Mouse (Mus musculus) heart, embryonic 11.5 days (tissue): ENCODE results near the gene Fli1. TPM values are rescaled to one million over a fixed set of nuclear protein-coding genes. Genes with fewer than 3 reads are reported as not detected.

Experiments
- ATAC-seq: fragments of 200-750 bp; cut with Nextera tagmentation; replicated peaks from 2 replicates; pipeline ENCODE4 v1.8.0; 2017; ENCODE audit warnings: moderate library complexity; ENCODE audit not compliant: insufficient number of reproducible peaks, low FRiP score, low TSS enrichment
- H3K27ac ChIP-seq: fragments of 300-500 bp; sonication (generic); 2 replicates; pipeline ENCODE4 v1.5.1; 2014; ENCODE audit warnings: mild to moderate bottlenecking, low read depth, low read length
- H3K27me3 ChIP-seq: fragments of 300-500 bp; sonication (generic); 2 replicates; pipeline ENCODE4 v1.6.1; 2014; ENCODE audit warnings: mild to moderate bottlenecking, low read length, mixed read lengths; ENCODE audit not compliant: control insufficient read depth, insufficient read depth
- H3K36me3 ChIP-seq: fragments of 300-500 bp; sonication (generic); 2 replicates; pipeline ENCODE4 v1.6.1; 2014; ENCODE audit warnings: mild to moderate bottlenecking, low read length, moderate library complexity, mixed read lengths; ENCODE audit not compliant: control insufficient read depth, insufficient read depth
- H3K4me1 ChIP-seq: fragments of 300-500 bp; sonication (generic); 2 replicates; pipeline ENCODE4 v1.6.1; 2014; ENCODE audit warnings: low read length; ENCODE audit not compliant: control insufficient read depth, insufficient read depth
- H3K4me2 ChIP-seq: fragments of 300-500 bp; sonication (generic); 2 replicates; pipeline ENCODE4 v1.6.1; 2014; ENCODE audit warnings: mild to moderate bottlenecking, moderate library complexity
- H3K4me3 ChIP-seq: fragments of 300-500 bp; sonication (generic); 2 replicates; pipeline ENCODE4 v1.5.1; 2014; ENCODE audit warnings: low read depth, low read length
- H3K9ac ChIP-seq: fragments of 300-500 bp; sonication (generic); 2 replicates; pipeline ENCODE4 v1.6.1; 2014; ENCODE audit warnings: mild to moderate bottlenecking, low read depth, low read length, moderate library complexity
- H3K9me3 ChIP-seq: fragments of 300-500 bp; sonication (generic); replicated peaks from 2 replicates; pipeline ENCODE4 v1.6.1; 2016; ENCODE audit warnings: low read length; ENCODE audit not compliant: control insufficient read depth
- whole genome bisulfite sequencing: fragments of 180-500 bp; shearing (Covaris S2); extraction: QIAGEN DNeasy Blood & Tissue Kit; methylation state at CpG from one replicate; pipeline ENCODE4 v1.1.7; 2014; ENCODE audit not compliant: insufficient replicate concordance; 5-methylcytosine and 5-hydroxymethylcytosine counted together
- polyA plus RNA-seq: library from polyadenylated mRNA; unstranded; fragments of >200 nt; fragmentation: Nextera tagmentation; extraction: Ambion mirVana; gene quantifications from 2 replicates; pipeline ENCODE4 v1.2.1, GENCODE M21; 2014

The Fli1 gene
- polyA plus RNA-seq, 1 experiment from 2014 or later: 17.1 TPM

DNA sequence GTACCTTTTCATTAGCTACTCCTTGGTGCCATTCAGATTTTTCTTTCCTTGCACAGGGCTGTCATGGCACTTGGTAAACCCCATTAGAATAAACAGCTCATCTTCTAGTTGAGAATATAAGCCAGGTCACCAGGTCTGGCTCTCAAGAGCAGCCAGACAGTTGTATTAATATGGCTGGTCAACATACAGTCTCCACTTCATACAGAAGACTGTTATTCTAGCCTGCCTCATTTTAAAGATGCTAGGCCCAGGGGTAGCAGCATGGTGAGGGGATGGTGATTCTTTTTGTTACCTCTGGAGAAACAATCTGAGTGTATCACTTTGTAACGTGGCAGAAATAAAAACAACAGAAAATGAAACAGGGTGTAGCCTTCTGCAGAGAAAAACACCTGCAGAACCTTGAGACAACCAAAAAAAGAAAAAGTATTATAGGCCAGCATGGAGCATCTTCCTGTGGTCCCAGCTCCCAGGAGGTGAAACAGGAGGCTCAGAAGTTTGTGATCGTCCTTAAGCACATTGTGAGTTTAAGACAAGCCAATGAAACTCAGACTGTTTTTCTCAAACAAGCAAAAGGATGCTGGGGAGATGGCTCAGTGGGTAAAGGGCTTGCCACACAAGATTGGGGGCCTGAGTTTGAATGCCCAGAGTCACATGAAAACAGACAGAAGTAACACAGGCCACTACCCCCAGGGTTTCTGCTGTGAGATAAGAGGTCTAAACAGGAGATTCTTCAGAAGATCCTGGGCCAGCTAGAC, 7.3 kb downstream of the Fli1 start:
- Histone ChIP-seq H3K4me2 (no peak overlapping the region), H3K9me3 (no peaks in the 10 kb centered on the region), H3K27ac (no peak overlapping the region), H3K4me3 (no peak overlapping the region), H3K4me1 (peaks cover 5% of the 10 kb centered on the region; the same call in 1 of the 2 replicates), H3K9ac (no peak overlapping the region), H3K36me3 (no peaks in the 10 kb centered on the region), H3K27me3 (0 out of 2 replicates have a peak, but pooled peaks cover 3% of the 10 kb centered on the region)
- ATAC-seq: no peak
- WGBS: 61% methylated on average over 2 of the region's 2 CpGs

DNA sequence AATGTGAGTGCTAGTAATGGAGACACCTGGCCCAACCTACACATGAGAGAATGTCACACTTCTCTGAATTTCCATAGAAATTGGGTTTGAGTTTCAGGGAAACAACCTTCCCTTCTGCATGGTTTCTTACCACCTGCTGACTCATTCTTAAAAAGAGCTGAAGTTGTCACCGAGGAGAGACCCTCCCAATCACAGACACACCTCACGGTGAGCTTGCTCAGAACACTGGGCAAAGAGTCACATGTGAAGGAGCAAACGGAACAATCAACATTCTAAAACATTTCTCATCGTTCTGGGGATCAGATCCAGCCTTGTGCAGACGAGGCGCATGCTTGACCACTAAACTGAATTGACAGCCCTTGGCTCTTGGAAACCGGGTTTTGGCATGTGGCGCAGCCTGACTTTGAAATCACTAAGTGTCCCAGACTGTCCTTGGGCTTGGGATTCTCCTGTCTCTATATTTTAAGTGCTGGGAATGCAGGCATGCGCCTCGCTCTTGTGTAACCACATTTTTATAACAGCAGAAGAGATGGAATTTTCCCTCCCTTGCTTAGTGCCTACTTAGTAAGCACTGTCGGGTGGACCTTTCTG, 8.5 kb downstream of the Fli1 start:
- Histone ChIP-seq H3K4me2 (no peak overlapping the region), H3K4me3 (no peak overlapping the region), H3K27ac (no peak overlapping the region), H3K9ac (no peak overlapping the region), H3K36me3 (no peaks in the 10 kb centered on the region), H3K9me3 (no peaks in the 10 kb centered on the region), H3K4me1 (peaks cover 7% of the 10 kb centered on the region; the same call in 1 of the 2 replicates), H3K27me3 (0 out of 2 replicates have a peak, but pooled peaks cover 1% of the 10 kb centered on the region)
- WGBS: 70% methylated on average over 11 of the region's 11 CpGs
- ATAC-seq: no peak

DNA sequence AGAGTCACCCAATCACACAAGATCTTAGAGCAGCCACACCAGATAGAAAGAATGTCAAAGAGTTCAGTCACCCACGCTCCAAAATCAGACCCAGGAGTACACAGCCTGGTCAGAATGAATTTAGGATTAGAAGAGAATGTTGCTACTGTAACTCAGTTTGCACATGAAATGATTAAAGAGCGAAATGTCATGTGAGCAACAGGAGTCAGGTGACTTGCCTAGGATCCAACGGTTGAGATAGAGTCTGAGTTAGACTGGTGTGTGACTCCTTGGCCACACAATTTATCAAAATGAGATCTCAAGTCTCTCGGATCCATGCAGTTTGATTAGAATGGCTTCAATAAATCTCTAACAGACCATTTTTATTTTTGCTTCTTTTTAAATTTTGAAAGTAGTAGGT, 11.1 kb downstream of the Fli1 start:
- no peaks in the 10 kb centered on the region for H3K9me3 ChIP-seq
- H3K27me3 ChIP-seq: no peaks in the 10 kb centered on the region
- no peaks in the 10 kb centered on the region for H3K36me3 ChIP-seq
- no peak overlapping the region for H3K27ac ChIP-seq
- no peak overlapping the region for H3K9ac ChIP-seq
- WGBS: 72% methylated on average over 4 of the region's 4 CpGs
- ATAC-seq: no peak
- H3K4me3 ChIP-seq: no peak overlapping the region
- peaks cover 7% of the 10 kb centered on the region; the same call in 1 of the 2 replicates for H3K4me1 ChIP-seq
- no peak overlapping the region for H3K4me2 ChIP-seq

DNA sequence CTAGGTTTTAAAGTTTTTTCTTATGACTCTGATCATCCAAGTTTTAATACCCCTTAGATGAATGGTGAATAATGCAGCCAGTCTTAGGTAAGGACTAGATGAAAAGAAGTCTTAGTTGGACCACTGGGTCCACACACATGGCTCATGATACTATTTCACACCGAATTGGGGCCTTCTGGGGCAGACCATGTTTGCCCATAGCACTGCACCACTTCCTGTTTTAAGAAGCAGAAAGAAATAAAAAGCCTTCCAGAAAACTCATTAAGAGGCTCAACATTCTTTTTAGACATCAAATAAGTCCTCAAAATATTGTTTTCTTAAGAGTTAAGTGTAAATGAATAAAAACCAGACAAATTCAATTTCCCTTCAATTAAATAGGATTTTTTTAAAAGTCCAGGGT, 11.7 kb downstream of the Fli1 start:
- no peak overlapping the region for H3K4me3 ChIP-seq
- H3K9ac ChIP-seq: no peak overlapping the region
- H3K4me2 ChIP-seq: no peak overlapping the region
- H3K27ac ChIP-seq: no peak overlapping the region
- peaks cover 7% of the 10 kb centered on the region; the same call in 1 of the 2 replicates for H3K4me1 ChIP-seq
- ATAC-seq: no peak
- WGBS: 68% methylated on average over 1 of the region's 1 CpGs
- no peaks in the 10 kb centered on the region for H3K9me3 ChIP-seq
- no peaks in the 10 kb centered on the region for H3K27me3 ChIP-seq
- H3K36me3 ChIP-seq: no peaks in the 10 kb centered on the region

DNA sequence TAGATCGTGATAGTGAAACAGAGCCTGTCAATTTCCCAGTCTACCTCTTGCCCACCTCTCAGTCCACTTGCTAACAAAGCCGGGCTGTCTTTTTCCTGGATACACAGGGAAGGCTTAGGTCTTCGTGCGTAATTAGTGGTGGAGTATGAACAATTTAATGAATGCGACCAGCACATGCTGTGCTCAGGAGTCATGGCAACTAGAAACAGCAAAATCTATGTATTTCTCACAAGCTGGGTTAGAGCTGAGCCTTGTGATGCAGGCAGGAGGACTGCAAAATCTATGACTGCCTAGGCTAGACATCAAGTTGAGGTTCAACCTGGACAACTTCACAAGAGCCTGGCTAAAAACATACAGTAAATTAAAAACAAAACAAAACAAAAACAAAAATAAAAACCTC, 12.5 kb downstream of the Fli1 start:
- H3K9me3 ChIP-seq: no peaks in the 10 kb centered on the region
- 68% methylated on average over 5 of the region's 5 CpGs for WGBS
- H3K9ac ChIP-seq: no peak overlapping the region
- no peaks in the 10 kb centered on the region for H3K36me3 ChIP-seq
- H3K4me1 ChIP-seq: peaks cover 7% of the 10 kb centered on the region; the same call in 1 of the 2 replicates
- H3K4me3 ChIP-seq: no peak overlapping the region
- no peak overlapping the region for H3K4me2 ChIP-seq
- no peak for ATAC-seq
- peak overlapping the region; percentile 66; the same call in 1 of the 2 replicates for H3K27ac ChIP-seq
- no peaks in the 10 kb centered on the region for H3K27me3 ChIP-seq

DNA sequence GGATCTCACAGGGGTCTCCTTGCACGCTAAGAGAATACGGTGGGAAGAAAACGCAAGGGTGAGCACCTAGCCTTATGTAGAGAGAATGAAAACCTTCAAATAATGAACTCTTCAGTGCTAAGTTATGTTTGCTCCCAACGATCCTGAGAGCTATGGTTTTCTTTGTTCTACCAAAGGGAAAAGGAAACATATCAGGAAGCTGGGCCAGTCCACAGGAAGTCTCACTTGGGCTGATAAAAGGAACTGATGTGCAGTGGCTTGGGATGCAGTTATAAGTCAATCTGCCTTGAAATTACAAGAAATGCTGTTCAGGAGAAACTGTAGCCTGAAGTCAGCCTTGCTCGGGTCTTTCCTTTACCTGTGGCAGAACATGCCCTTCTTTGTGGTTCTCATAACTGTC, 13.1 kb downstream of the Fli1 start:
- no peaks in the 10 kb centered on the region for H3K36me3 ChIP-seq
- peak overlapping the region; percentile 66 for H3K27ac ChIP-seq
- H3K27me3 ChIP-seq: no peaks in the 10 kb centered on the region
- ATAC-seq: no peak
- H3K4me1 ChIP-seq: peaks cover 7% of the 10 kb centered on the region; the same call in 1 of the 2 replicates
- H3K9ac ChIP-seq: no peak overlapping the region
- H3K4me3 ChIP-seq: no peak overlapping the region
- H3K4me2 ChIP-seq: no peak overlapping the region
- H3K9me3 ChIP-seq: no peaks in the 10 kb centered on the region
- WGBS: 64% methylated on average over 5 of the region's 5 CpGs

DNA sequence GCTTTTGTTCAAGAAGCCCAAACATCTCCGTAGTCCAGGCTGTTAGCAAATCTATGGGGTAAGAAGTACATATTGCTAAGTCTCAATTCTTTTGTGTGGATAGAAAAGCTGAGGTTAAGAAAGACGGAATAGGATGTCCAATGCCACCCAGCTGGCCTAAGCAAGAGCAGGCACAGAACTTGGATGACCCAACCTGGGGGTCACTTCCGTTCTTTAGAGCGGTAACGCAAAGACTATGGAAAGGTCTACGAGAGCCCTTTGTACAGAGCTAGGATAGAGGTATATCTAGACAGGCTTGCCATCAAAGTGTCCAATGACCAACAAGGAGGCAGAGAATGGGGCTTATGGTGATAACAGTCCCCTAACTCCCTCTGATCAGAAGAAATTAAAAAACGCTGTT, 15.3 kb downstream of the Fli1 start:
- whole genome bisulfite sequencing: 86% methylated on average over 7 of the region's 7 CpGs
- ATAC-seq: no peak
- H3K27ac ChIP-seq: no peak overlapping the region

DNA sequence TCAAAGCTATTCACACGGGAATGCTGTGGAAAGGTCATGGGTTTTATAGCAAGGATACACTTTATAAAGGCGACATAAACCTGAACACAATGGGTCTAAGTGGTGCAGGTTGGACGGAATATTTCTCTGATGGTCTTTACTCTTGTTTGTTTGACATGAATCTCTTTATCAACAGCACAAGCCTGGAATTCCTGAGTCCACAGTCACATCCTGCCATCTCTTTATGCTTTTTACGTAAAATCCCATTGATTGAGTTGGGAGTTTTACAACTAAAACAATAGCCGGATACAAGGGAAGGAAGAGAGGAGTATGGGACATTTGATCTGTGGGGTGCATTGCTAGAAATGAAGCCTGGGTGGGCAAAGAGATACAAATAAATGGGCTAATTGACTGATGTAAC, 16.9 kb downstream of the Fli1 start:
- H3K27me3 ChIP-seq: no peaks in the 10 kb centered on the region
- no peak overlapping the region for H3K4me3 ChIP-seq
- 57% methylated on average over 5 of the region's 5 CpGs for WGBS
- H3K4me2 ChIP-seq: no peak overlapping the region
- H3K36me3 ChIP-seq: no peaks in the 10 kb centered on the region
- H3K4me1 ChIP-seq: peaks cover 19% of the 10 kb centered on the region
- H3K9me3 ChIP-seq: no peaks in the 10 kb centered on the region
- H3K9ac ChIP-seq: no peak overlapping the region
- H3K27ac ChIP-seq: peak overlapping the region; percentile 57; the same call in 1 of the 2 replicates
- ATAC-seq: no peak

More for the DNA sequence above, 15.3 kb downstream of the Fli1 start:
- Histone ChIP-seq H3K4me3 (no peak overlapping the region), H3K9me3 (no peaks in the 10 kb centered on the region), H3K4me2 (no peak overlapping the region), H3K27me3 (no peaks in the 10 kb centered on the region), H3K9ac (no peak overlapping the region), H3K36me3 (no peaks in the 10 kb centered on the region), H3K4me1 (peaks cover 7% of the 10 kb centered on the region; the same call in 1 of the 2 replicates)
